Mouse (Mus musculus) ES-E14 (cell line): ENCODE results near the gene Pask. TPM values are rescaled to one million over a fixed set of nuclear protein-coding genes. Genes with fewer than 3 reads are reported as not detected.

Source experiments
- total RNA-seq: library from RNA; depleted of rRNA; stranded (reverse); fragments of 300-350 nt; gene quantifications from 2 replicates; pipeline ENCODE4 v1.2.3, GENCODE M21; 2012; rRNA removed

The Pask gene
- total RNA-seq, 1 experiment, result 34.4 TPM

Other genes with a start within 250 kb of the Pask start
- 8.2 and 10.2 TPM in 2 replicates for gene Kif1a, start 241.5 kb downstream of the Pask start, total RNA-seq
- gene Agxt, start 208.2 kb downstream of the Pask start, total RNA-seq, result not detected in 2 replicates
- 0.62 and 0.90 TPM in 2 replicates for gene 2310007B03Rik, start 182.5 kb downstream of the Pask start, total RNA-seq
- 3.1 and 3.2 TPM in 2 replicates for gene Crocc2, start 174.8 kb downstream of the Pask start, total RNA-seq
- 11.8 and 13.3 TPM in 2 replicates for gene Sned1, start 107.6 kb downstream of the Pask start, total RNA-seq
- gene Mterf4, start 37.6 kb downstream of the Pask start, total RNA-seq, result 38.7 and 38.9 TPM in 2 replicates
- 18.6 and 22.0 TPM in 2 replicates for gene Ppp1r7, start 628 bp downstream of the Pask start, total RNA-seq
- 0.13 and 0.21 TPM in 2 replicates for gene Ano7, start 30.4 kb upstream of the Pask start, total RNA-seq
- gene Hdlbp, start 135.3 kb upstream of the Pask start, total RNA-seq, result 85.7 and 147 TPM in 2 replicates
- gene Farp2, start 168.6 kb upstream of the Pask start, total RNA-seq, result 2.5 and 2.8 TPM in 2 replicates